Mouse (Mus musculus) urinary bladder, postnatal 14 days (tissue): ENCODE results near the gene D630045J12Rik.

Source experiments
- DNase-seq: peaks from one replicate; pipeline ENCODE4 v3.0.0; 2021; ENCODE audit warnings: low spot score

Gene D630045J12Rik

DNA sequence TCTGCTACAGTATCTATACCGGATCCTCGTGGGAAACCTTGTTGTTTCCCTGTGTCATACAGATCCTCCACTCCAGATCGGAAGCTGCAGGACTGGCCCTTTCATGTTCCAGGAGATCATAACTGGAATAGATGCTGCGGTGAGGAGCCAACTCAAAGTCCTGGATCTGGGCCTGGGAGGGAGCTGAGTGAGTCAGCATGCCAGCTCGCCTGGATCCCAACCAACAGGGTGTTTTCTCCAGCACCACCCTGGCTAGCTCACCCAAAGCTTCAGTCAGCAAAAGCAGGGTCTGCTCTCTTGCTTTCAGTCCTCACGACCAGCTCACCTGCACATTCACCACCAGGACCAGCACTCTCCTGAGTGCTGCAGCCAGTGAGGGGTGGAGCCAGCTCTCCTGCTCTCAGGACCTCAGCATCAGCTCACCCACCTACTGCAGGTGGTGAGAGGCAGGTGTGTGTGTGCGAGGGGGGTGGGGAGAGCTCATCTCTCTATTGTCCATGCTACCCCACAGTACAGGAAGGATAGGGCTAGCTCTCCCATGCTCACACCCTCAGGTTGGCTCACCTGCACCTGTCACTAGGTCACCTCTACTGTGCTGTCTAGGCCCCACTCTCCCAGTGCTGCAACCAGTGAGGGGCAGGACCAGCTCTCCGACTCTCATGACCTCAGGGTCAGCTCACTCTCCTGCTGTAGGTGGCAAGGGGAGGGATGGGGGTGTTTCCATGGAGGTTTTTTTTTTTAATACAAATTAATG is 118.8 kb downstream of the D630045J12Rik start:
- DNase-seq, result peak; percentile 42

DNA sequence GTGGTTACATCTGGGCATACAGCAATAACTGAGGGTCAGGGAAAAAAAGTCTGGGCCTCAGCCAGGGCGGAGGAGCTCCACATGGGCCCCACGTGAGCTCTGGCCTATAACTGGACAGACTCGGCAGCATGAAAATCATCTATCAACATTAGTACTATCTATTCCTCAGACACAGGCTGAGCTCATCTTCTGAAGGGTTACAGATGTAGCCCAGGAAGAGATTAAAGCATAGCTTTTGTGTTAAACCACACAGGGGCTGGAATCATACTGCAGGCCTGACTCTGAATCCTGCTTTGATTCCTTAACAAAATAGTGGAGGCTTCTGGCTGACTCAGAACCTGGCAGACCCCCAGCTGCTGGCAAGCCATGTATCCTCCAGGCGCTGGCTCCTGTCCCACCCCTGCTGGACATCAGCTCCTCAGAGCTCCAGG is 122.0 kb downstream of the D630045J12Rik start:
- DNase-seq, result peak; percentile 76

GRCm38 (mm10) chr6:38129883-38130282 is 123.9 kb downstream of the D630045J12Rik start:
- DNase-seq, result no peak

DNA sequence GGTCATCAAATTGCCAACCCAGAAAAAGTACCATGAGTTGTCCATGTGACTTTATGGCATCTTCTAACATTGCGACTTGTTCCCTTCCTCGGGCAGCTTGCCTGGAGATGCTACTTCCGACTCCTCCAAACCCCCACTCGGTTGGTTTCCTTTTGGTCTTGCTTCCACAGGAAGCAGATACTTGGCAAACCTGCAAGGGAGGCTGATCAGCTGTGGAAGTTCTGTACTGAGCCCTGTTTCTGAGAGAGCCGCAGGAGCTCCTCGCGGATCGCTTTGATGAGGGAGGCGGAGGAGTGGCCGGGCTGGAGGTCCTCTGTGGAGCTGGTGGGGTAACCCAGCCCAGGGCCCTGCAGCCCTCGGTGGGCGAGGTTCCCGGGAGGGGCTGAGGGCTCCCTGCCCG is 125.7 kb downstream of the D630045J12Rik start:
- no peak for DNase-seq

- no peak for DNase-seq
Observed at GRCm38 (mm10) chr6:38125462-38125861, 128.3 kb downstream of the D630045J12Rik start.

GRCm38 (mm10) chr6:38124882-38125281 is 128.9 kb downstream of the D630045J12Rik start:
- no peak for DNase-seq

GRCm38 (mm10) chr6:38124207-38124835 is 129.5 kb downstream of the D630045J12Rik start, which contains the start of gene Atp6v0a4:
Gene Atp6v0a4 (minus strand): TSS chr6:38124586.
- DNase-seq, result no peak

- no peak for DNase-seq
Observed at GRCm38 (mm10) chr6:38123471-38124206, 130.2 kb downstream of the D630045J12Rik start.

GRCm38 (mm10) chr6:38122791-38123190 is 131.0 kb downstream of the D630045J12Rik start:
- DNase-seq, result no peak

DNA sequence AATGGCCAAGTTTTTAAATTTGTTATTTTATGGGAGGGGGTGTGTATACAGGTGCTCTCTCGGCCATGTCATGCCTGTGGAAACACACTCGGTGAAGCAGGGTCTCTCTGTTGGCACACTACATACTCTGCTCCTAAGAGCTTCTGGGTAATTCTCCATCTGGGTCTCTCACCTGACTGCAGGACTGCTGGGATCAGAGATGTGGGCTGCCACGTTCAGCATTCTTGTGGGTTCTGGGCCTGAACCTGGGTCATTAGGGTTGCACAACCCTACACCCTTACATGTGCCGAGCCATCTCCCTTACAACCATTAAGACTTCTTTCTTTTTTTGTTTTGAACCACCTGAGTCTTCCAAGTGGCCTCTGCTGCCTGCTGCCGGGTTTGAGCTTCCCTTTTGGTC is 132.0 kb downstream of the D630045J12Rik start:
- no peak for DNase-seq

GRCm38 (mm10) chr6:38120681-38121371 is 133.0 kb downstream of the D630045J12Rik start:
- peak; percentile 19 for DNase-seq

GRCm38 (mm10) chr6:38118341-38118740 is 135.5 kb downstream of the D630045J12Rik start:
- DNase-seq, result no peak

DNA sequence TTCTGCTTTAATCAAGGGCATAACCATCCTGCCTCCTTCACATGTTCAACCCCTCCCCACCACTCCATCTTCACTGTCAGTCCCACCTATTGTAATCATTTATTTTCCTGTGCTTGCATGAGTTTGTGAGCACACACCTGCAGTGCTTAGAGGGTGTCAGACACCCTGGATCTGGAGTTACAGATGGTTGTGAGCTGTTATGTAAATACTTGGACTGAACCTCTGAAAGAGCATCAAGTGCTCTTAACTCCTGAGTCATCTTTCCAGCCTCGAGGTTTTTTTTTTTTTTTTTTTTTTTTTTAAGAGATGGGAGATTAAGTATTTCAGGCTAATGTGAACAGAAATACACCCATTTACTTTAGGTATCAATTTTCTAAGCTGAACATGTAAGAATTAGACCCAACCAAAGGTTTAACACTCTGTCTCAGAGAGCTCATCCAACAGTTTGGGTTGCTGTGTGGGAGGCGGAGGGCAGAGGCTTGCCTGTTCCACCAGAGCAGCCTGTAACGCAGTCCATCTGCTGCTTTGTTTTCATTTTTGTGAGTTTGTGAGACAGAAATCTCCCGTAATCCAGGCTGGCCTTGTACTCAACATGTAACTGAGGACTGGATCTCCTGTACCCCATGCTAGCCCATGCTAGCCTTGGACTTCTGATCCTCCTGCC is 137.6 kb downstream of the D630045J12Rik start:
- no peak for DNase-seq

- no peak for DNase-seq
Observed at GRCm38 (mm10) chr6:38110859-38111258, 142.9 kb downstream of the D630045J12Rik start.

- DNase-seq, result no peak
Observed at GRCm38 (mm10) chr6:38109871-38110270, 143.9 kb downstream of the D630045J12Rik start.

DNA sequence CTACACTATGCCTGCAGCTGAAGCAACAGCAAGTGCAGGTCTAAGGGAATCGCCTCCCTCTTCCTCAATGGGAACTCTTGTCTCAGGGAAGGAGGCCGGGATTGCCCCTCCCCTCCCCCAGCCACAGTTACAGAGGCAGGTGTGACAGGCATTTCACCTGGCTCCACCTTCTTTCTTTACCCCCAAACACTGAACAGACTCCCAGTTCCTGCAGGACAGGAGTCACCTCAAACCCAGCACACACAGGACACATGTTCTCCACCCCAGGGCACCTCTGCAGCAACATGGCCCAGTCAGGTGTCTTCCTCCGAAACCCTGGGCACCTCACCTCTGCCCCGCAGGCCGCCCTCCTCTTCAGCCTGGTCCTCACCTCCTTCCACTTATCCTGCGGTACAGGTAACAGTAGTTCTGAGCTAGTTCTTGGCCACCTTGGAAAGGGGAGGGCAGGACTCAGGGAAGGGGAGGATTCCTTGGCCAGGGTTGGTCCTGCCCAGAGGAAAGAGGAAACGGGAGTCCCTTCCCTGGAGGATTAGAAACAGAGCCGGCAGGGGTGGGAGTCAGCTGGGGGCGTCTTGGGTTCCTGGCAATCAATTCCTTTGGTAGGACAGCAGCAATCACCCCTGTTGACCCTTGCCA is 144.5 kb downstream of the D630045J12Rik start, which contains the start of gene Tmem213:
Gene Tmem213, plus strand, starts transcription at position 96 of the 636 bp plus-strand sequence.
- DNase-seq, result no peak

- DNase-seq, result no peak
Observed at GRCm38 (mm10) chr6:38108449-38108848, 145.4 kb downstream of the D630045J12Rik start.

DNA sequence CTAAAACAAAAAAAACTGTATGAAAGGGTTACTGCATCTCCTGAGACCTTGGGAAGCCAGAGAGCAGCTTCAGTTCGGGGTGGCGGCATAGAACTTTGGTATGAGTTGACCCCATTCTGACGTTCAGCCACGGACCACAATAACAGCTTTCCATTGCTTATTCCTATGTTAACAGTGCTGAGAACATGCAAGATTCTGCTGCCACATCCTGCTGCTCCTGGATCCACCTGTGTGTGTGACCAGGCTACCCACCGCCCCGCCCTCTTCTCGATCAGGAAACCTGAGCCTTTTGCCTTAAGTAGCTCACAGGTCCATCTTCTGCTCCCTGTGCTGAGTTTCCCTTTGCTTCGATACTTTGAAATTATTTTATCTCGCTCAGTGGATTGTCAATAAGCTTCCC is 147.9 kb downstream of the D630045J12Rik start:
- no peak for DNase-seq

DNA sequence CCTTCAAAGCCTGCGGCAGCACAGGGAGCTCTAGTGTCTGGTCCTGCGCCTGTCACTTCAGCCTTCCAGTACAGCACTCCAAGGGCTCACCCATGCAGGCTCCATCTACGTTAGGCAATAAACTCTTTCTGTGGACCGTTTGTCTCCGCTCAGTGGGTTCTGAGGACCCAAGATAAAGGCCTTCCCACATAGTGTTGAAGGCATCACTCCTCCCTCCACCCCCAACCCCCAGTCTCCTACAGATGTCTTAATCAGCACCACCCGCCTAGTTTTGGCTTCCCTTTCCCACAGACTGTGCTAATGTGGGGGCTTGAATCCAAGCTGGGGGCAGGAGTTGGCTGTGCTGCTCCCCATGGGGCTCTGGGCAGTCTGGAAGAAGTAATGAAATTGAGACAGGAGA is 150.0 kb downstream of the D630045J12Rik start:
- DNase-seq, result no peak

DNA sequence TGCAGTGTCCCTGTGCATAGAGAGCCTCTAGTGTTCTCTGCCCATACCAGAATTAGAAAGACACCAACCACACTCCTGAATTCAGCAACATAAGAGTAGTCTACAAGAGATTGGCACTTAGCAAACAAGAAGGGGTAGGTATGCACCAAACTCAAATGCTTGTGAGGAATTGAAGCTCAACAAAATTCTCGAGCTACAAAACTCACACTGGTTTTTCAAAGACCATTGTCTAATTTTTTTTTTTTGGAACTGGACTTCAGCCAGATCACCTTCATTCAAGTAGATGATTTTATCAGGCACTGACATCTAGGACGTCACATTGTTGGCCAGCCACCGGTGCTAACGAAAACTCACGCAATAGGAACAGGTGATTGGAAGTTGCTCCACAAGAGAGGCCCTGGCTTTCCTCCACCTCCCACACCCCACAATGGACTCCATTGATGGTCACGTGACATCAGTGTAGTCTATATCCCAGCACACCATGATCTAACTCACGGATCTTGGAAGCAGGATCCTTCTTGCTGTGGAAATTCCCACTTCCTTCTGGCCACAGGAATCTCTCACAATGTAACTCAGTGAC is 151.5 kb downstream of the D630045J12Rik start:
- DNase-seq, result no peak

DNA sequence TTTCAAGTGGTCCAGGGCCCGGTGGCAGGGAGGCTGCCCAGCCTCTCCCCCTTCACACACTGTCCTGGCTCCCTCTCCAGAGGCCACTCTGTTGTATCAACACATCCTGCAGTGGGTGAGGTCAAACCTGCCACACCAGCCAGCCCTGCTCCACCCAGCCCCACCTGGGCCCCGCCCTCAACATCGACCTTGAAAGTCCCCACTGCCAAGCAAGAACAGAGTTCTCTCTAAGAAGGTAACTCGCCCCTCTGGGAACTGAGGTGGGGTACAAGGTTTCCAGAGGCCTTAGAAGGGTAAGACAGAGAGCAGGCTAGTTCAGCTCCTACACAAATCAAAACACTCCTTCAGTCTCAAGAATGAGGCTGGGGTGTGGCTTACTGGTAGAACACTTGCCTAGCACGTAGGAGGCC is 156.8 kb downstream of the D630045J12Rik start:
- DNase-seq, result peak; percentile 52
